Mouse (Mus musculus): ENCODE results near the gene Icam1. TPM values are rescaled to one million over a fixed set of nuclear protein-coding genes. Genes with fewer than 3 reads are reported as not detected.

Icam1 gene
- total RNA-seq, 2 experiments from 2014 or later, result 3.3 to 3.5 TPM

Small RNA genes within 50 kb of the gene (microRNA-seq; reads per million reads assigned to microRNA genes)
- gene Mir1900 (0 to 0.34 reads per million in 2 experiments), gene Mir7082 (0 to 2.4 reads per million in 2 experiments)

Other genes with a start within 250 kb of the Icam1 start
- 1 to 10 TPM; 1.5 to 1.8 TPM for gene Col5a3, start 200.9 kb upstream of the Icam1 start, total RNA-seq (2021)
- not detected for gene Rdh8, start 197.5 kb upstream of the Icam1 start, total RNA-seq (2021)
- gene A230050P20Rik, start 147.3 kb upstream of the Icam1 start, total RNA-seq (2021), result 10 to 100 TPM; 60.1 to 69.1 TPM
- gene Angptl6, start 136.3 kb upstream of the Icam1 start, total RNA-seq (2021), result 10 to 100 TPM in 1 of 2 experiments, 1 to 10 TPM in 1; 9.0 to 10.2 TPM
- 10 to 100 TPM; 19.9 to 21.1 TPM for gene Ppan, start 127.8 kb upstream of the Icam1 start, total RNA-seq (2021)
- 100 to 1,000 TPM; 113 to 123 TPM for gene Eif3g, start 117.4 kb upstream of the Icam1 start, total RNA-seq (2021)
- gene Dnmt1, start 56.1 kb upstream of the Icam1 start, total RNA-seq (2021), result 10 to 100 TPM; 40.0 to 42.9 TPM
- 1 to 10 TPM; 2.2 to 2.8 TPM for gene S1pr2, start 39.2 kb upstream of the Icam1 start, total RNA-seq (2021)
- gene Mrpl4, start 13.2 kb upstream of the Icam1 start, total RNA-seq (2021), result 10 to 100 TPM; 61.5 to 64.2 TPM
- gene Icam4, start 13.4 kb downstream of the Icam1 start, total RNA-seq (2021), result 1 to 10 TPM in 1 of 2 experiments, under 1 TPM in 1; 0.80 to 1.1 TPM
- 100 to 1,000 TPM; 236 to 267 TPM for gene Icam5, start 16.1 kb downstream of the Icam1 start, total RNA-seq (2021)
- gene Zglp1, start 51.1 kb downstream of the Icam1 start, total RNA-seq (2021), result 1 to 10 TPM in 1 of 2 experiments, not detected in 1; 1.3 TPM
- gene Gm49373, start 57.1 kb downstream of the Icam1 start, total RNA-seq (2021), result 1 to 10 TPM; 1.5 to 2.6 TPM
- gene Fdx1l, start 57.6 kb downstream of the Icam1 start, total RNA-seq (2021), result 10 to 100 TPM; 59.2 to 63.0 TPM
- gene Gm38431, start 76.0 kb downstream of the Icam1 start, total RNA-seq (2021), result 1 to 10 TPM; 1.6 to 3.0 TPM
- 10 to 100 TPM; 26.4 to 27.9 TPM for gene Raver1, start 76.0 kb downstream of the Icam1 start, total RNA-seq (2021)
- 10 to 100 TPM; 11.6 to 12.7 TPM for gene Tyk2, start 115.3 kb downstream of the Icam1 start, total RNA-seq (2021)
- 100 to 1,000 TPM; 144 to 153 TPM for gene Cdc37, start 134.0 kb downstream of the Icam1 start, total RNA-seq (2021)
- 10 to 100 TPM; 88.9 to 94.4 TPM for gene Pde4a, start 149.7 kb downstream of the Icam1 start, total RNA-seq (2021)
- gene Keap1, start 223.4 kb downstream of the Icam1 start, total RNA-seq (2021), result 10 to 100 TPM; 49.2 to 51.0 TPM
- 1 to 10 TPM; 7.8 to 8.3 TPM for gene S1pr5, start 232.5 kb downstream of the Icam1 start, total RNA-seq (2021)
- gene Atg4d, start 249.3 kb downstream of the Icam1 start, total RNA-seq (2021), result 10 to 100 TPM; 40.7 to 49.2 TPM